Mouse (Mus musculus): ENCODE data around the gene Prrx2. TPM values are rescaled to one million over a fixed set of nuclear protein-coding genes. Genes with fewer than 3 reads are reported as not detected.

Prrx2 gene
- 4.6 and 7.1 TPM in 2 replicates for polyA plus RNA-seq (2015; fragmentation: Nextera tagmentation; extraction: Ambion mirVana)

DNA sequence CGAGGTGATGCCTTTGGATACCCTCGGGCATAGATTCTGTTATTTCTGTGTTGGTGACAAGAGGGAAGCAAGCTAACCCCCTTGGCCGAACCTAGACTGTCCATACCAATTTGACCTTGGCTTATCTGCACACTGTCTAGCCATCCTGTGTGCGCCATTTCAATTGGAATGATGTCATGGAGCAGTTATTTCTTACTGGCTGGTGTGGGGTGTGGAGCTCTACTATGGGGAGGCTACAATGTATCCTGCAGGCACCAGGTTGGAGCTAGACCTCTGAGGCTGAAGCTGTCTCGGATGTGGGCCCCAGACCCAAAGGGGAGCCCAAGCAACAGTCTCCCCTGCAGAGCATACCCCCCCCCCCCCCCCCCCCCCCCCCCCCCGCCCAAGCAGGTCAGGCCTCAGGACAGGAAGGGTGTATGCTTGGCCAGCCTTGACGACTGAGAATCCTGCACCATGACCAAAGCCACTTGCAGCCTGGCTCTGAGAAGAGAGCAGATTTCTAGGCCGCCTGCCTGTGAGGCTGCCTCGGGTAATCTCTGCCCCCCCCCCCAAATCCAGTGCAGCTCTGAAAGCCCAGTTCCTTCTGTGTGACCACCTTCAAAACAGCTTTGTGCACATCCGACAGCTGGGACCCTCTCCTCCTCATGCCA, at the start of gene Prrx2:
TSS of gene Prrx2 (plus strand) at position 600 of the 650 bp plus-strand sequence.

GRCm38 (mm10) chr2:30803604-30804003, 31.2 kb upstream of the Prrx2 start, which contains the start of gene 1700001O22Rik:
TSS of gene 1700001O22Rik (minus strand) at chr2:30803661.

DNA sequence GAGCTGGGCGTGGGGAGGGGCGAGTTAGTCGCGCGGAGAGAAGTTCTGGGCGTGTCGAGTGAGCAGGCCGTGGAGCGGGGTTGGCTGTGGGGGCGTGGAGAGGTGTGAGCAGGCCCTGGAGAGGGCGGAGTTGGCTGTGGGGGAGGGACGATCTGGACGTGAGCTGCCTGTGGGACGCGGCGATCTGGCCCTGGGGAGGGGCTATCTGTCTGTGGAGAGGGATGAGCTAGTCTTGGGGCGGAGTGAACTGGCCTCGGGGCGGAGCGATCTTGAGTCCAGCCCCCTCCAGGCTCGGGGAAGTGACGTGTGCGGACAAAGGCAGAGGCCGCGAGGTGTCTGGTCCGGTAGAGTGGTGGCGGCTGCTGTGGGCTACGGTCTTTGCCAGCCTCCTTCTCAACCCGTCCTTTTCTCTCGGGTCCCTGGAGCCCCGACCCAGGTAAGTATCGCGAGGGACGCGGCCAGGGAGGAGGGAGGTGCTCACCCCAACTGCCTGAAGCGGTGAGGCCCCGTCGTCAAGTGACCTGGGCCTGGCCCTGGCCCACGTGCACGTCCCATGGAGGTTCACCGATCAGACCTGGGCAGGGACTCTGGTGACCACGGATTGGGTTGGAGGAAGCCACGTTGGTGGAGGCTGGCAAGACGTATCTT, 27.0 kb upstream of the Prrx2 start, which contains the start of gene Ntmt1:
TSS of gene Ntmt1 (plus strand) at position 179 of the 648 bp plus-strand sequence.

DNA sequence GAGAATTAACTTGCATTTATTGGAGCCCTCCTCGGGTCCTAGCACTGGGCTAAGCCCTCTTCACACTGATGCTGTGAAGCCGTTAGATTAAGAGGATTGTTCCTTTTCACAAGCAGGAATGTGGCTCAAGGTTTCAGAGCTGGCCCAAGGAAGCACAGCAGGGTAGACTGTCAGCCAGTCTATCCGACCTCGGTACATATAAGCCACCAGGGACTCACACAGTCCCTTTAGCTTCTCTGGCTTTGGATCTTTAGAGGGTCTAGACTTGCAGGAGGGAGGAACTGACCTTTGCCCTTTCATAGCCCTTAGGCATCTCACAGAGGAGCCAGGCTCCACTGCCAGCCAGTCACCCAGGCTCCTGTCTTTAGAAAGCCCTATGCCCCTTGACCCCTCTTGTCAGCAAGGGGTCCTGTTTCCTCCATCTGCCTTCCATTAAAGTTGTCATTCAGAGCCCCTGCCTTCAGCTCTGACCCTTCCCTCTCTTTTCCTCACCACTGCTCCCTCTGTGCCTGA, 4.4 kb upstream of the Prrx2 start, which contains the start of gene Asb6:
TSS of gene Asb6 (minus strand) at position 51 of the 513 bp plus-strand sequence.

GRCm38 (mm10) chr2:30929483-30930045, 94.8 kb downstream of the Prrx2 start, which contains the start of gene Ptges:
TSS of gene Ptges (minus strand) at chr2:30929863.

Other genes with a start within 250 kb of the Prrx2 start
- 1.3 and 2.2 TPM in 2 replicates for gene Cstad, start 239.9 kb upstream of the Prrx2 start, polyA plus RNA-seq (2015; fragmentation: Nextera tagmentation; extraction: Ambion mirVana)
- gene 1700001O22Rik, start 31.3 kb upstream of the Prrx2 start, polyA plus RNA-seq (2015; fragmentation: Nextera tagmentation; extraction: Ambion mirVana): 0.40 and 0.45 TPM in 2 replicates
- 49.0 and 52.9 TPM in 2 replicates for gene Ntmt1, start 27.1 kb upstream of the Prrx2 start, polyA plus RNA-seq (2015; fragmentation: Nextera tagmentation; extraction: Ambion mirVana)
- gene Asb6, start 4.6 kb upstream of the Prrx2 start, polyA plus RNA-seq (2015; fragmentation: Nextera tagmentation; extraction: Ambion mirVana): 11.8 and 11.9 TPM in 2 replicates
- 2.4 and 6.2 TPM in 2 replicates for gene Ptges, start 94.9 kb downstream of the Prrx2 start, polyA plus RNA-seq (2015; fragmentation: Nextera tagmentation; extraction: Ambion mirVana)
- gene Tor1b, start 118.0 kb downstream of the Prrx2 start, polyA plus RNA-seq (2015; fragmentation: Nextera tagmentation; extraction: Ambion mirVana): 19.9 and 22.2 TPM in 2 replicates
- 31.2 and 38.0 TPM in 2 replicates for gene Tor1a, start 133.0 kb downstream of the Prrx2 start, polyA plus RNA-seq (2015; fragmentation: Nextera tagmentation; extraction: Ambion mirVana)
- gene BC005624, start 147.2 kb downstream of the Prrx2 start, polyA plus RNA-seq (2015; fragmentation: Nextera tagmentation; extraction: Ambion mirVana): 23.5 and 27.6 TPM in 2 replicates
- 29.0 and 33.6 TPM in 2 replicates for gene Usp20, start 147.3 kb downstream of the Prrx2 start, polyA plus RNA-seq (2015; fragmentation: Nextera tagmentation; extraction: Ambion mirVana)

Measured in skeletal muscle tissue, postnatal 0 days (tissue).